Mouse (Mus musculus): ENCODE data around the gene Gm17467. TPM values are rescaled to one million over a fixed set of nuclear protein-coding genes. Genes with fewer than 3 reads are reported as not detected.
"Not testable (repeated sequence)": the region's sequence is repeated elsewhere in the genome, so short reads cannot be mapped to it uniquely, and the experiment has no call there.

Gene Gm17467
- polyA plus RNA-seq (2015; fragmentation: Nextera tagmentation; extraction: Ambion mirVana), result not detected in 2 replicates

GRCm38 (mm10) chrX:123704691-123705090 is at the start of gene Gm17467:
Gene Gm17467 (minus strand): TSS chrX:123704791.
- H3K27me3 ChIP-seq; H3K36me3 ChIP-seq; H3K9me3 ChIP-seq; H3K4me2 ChIP-seq (replicated peaks); H3K4me1 ChIP-seq; ATAC-seq (ENCODE audit: low FRiP score, low read depth); H3K27ac ChIP-seq; H3K4me3 ChIP-seq; H3K9ac ChIP-seq: not testable (repeated sequence)
- WGBS, result no CpG with 5 or more reads among the region's 3 CpGs

Other genes with a start within 250 kb of the Gm17467 start
- not detected in 2 replicates for gene Cldn34c2, start 123.1 kb downstream of the Gm17467 start, polyA plus RNA-seq (2015; fragmentation: Nextera tagmentation; extraction: Ambion mirVana)
- not detected in 2 replicates for gene Cldn34c3, start 88.9 kb upstream of the Gm17467 start, polyA plus RNA-seq (2015; fragmentation: Nextera tagmentation; extraction: Ambion mirVana)

Data from limb, embryonic 13.5 days (tissue).